Mouse (Mus musculus) limb, embryonic 11.5 days (tissue): Measurements from ENCODE around the gene Tsc1. TPM values are rescaled to one million over a fixed set of nuclear protein-coding genes. Genes with fewer than 3 reads are reported as not detected.

Experiments used
- ATAC-seq: fragments of 200-750 bp; cut with Nextera tagmentation; 2 replicates; pipeline ENCODE4 v1.8.0; 2017; ENCODE audit warnings: low read depth; ENCODE audit not compliant: insufficient number of reproducible peaks, low FRiP score, low TSS enrichment
- DNase-seq: peaks from one replicate; pipeline ENCODE4 v3.0.0-alpha.2; 2015; ENCODE audit warnings: low spot score
- H3K27ac ChIP-seq: fragments of 300-500 bp; sonication (generic); replicated peaks from 2 replicates; pipeline ENCODE4 v1.5.1; 2014; ENCODE audit warnings: low read depth, mild to moderate bottlenecking, low read length
- H3K27me3 ChIP-seq: fragments of 300-500 bp; sonication (generic); 2 replicates; pipeline ENCODE4 v1.6.1; 2014; ENCODE audit warnings: mild to moderate bottlenecking, low read length, mixed read lengths; ENCODE audit not compliant: control insufficient read depth, insufficient read depth
- H3K36me3 ChIP-seq: fragments of 300-500 bp; sonication (generic); 2 replicates; pipeline ENCODE4 v1.6.1; 2014; ENCODE audit warnings: mild to moderate bottlenecking, low read length, moderate library complexity, mixed read lengths; ENCODE audit not compliant: control insufficient read depth, insufficient read depth
- H3K4me1 ChIP-seq: fragments of 300-500 bp; sonication (generic); 2 replicates; pipeline ENCODE4 v1.6.1; 2014; ENCODE audit warnings: low read length, mixed read lengths; ENCODE audit not compliant: control insufficient read depth, insufficient read depth
- H3K4me2 ChIP-seq: fragments of 300-500 bp; sonication (generic); 2 replicates; pipeline ENCODE4 v1.6.1; 2014; ENCODE audit warnings: low read depth, mild to moderate bottlenecking, moderate library complexity; ENCODE audit not compliant: severe bottlenecking
- H3K4me3 ChIP-seq: fragments of 300-500 bp; sonication (generic); 2 replicates; pipeline ENCODE4 v1.5.1; 2014; ENCODE audit warnings: low read depth, low read length
- H3K9ac ChIP-seq: fragments of 300-500 bp; sonication (generic); 2 replicates; pipeline ENCODE4 v1.6.1; 2014; ENCODE audit warnings: mild to moderate bottlenecking, low read length
- H3K9me3 ChIP-seq: fragments of 300-500 bp; sonication (generic); 2 replicates; pipeline ENCODE4 v1.6.1; 2016; ENCODE audit warnings: low read length; ENCODE audit not compliant: control insufficient read depth
- WGBS: fragments of 180-500 bp; shearing (Covaris S2); extraction: QIAGEN DNeasy Blood & Tissue Kit; methylation state at CpG from one replicate; pipeline ENCODE4 v1.1.7; 2014; 5-methylcytosine and 5-hydroxymethylcytosine counted together
- polyA plus RNA-seq: library from polyadenylated mRNA; unstranded; fragments of >200 nt; fragmentation: Nextera tagmentation; extraction: Ambion mirVana; gene quantifications from 2 replicates; pipeline ENCODE4 v1.2.1, GENCODE M21; 2014

Tsc1 gene
- polyA plus RNA-seq, 1 experiment from 2014 or later = 23.2 TPM

GRCm38 (mm10) chr2:28632626-28633025, 8.4 kb upstream of the Tsc1 start:
- 72% methylated on average over 1 of the region's 1 CpGs for WGBS
- Histone ChIP-seq H3K9me3 (no peaks in the 10 kb centered on the region), H3K9ac (no peak overlapping the region), H3K4me3 (no peak overlapping the region), H3K4me1 (peaks cover 10% of the 10 kb centered on the region; the same call in 1 of the 2 replicates), H3K27ac (no peak overlapping the region), H3K4me2 (no peak overlapping the region), H3K27me3 (no peaks in the 10 kb centered on the region), H3K36me3 (no peaks in the 10 kb centered on the region)
- no peak for DNase-seq
- ATAC-seq = no peak

DNA sequence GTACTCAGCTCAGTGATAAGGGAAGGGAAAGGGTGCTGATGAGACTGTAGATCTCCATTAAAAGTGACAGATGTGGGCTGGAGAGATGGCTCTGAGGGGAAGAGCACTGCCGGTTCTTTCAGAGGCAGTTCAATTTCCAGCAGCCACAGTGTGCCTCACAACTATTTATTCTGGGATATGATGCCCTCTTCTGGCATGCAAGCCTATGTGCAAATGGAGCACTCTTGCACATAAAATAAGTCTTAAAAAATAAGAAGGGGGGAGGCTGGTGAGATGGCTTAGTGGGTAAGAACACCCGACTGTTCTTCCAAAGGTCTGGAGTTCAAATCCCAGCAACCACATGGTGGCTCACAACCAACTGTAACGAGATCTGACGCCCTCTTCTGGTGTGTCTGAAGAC, 7.9 kb upstream of the Tsc1 start:
- Histone ChIP-seq H3K27ac (no peak overlapping the region), H3K4me1 (peaks cover 10% of the 10 kb centered on the region; the same call in 1 of the 2 replicates), H3K4me3 (no peak overlapping the region), H3K9ac (no peak overlapping the region), H3K27me3 (no peaks in the 10 kb centered on the region), H3K9me3 (no peaks in the 10 kb centered on the region), H3K36me3 (no peaks in the 10 kb centered on the region), H3K4me2 (no peak overlapping the region)
- no peak for DNase-seq
- WGBS = 39% methylated on average over 4 of the region's 4 CpGs
- ATAC-seq = no peak

- no peak overlapping the region for H3K27ac ChIP-seq
- 91% methylated on average over 1 of the region's 1 CpGs for WGBS
- no peak for DNase-seq
- H3K9me3 ChIP-seq = no peaks in the 10 kb centered on the region
- H3K36me3 ChIP-seq = no peaks in the 10 kb centered on the region
- no peak overlapping the region for H3K9ac ChIP-seq
- no peak overlapping the region for H3K4me2 ChIP-seq
- no peak for ATAC-seq
- H3K4me3 ChIP-seq = no peak overlapping the region
- H3K4me1 ChIP-seq = peaks cover 2% of the 10 kb centered on the region; the same call in 1 of the 2 replicates
- no peaks in the 10 kb centered on the region for H3K27me3 ChIP-seq
These were observed 5.8 kb upstream of the Tsc1 start for GRCm38 (mm10) chr2:28635199-28635598.

DNA sequence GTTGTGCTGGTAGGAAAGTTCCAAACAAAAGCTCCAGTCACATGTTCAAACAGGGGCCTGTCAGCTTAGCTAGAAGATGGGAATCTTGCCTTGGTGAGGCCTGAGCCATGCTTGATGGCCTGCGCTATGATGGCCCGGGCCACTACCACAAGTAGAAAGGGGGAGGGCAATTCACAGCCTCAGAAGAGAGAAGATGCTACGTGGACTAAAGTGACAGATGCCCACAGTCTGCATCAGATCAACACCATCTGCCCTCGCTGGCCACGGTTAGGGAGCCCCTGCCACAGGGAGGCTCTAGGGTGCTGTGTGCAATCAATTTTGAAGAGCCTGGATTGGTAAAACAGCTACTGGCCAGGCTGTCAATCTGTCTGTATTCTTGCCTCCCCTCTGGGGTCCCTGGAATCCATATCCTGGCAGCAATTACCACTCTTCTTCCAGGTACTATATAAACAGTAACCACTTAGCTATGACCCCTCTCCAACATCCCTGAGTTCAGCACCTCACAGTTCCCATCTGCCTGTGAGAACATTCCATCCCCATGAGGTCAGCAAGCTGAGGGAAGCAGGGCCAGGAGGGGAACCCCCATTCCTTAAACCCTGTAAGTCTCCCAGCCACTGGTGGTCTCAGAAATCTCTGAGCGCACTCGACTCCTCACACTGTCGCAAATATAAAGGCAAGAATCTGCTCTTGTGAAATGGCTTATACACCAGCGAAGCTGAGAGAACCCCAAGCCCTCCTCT, 3.8 kb upstream of the Tsc1 start:
- Histone ChIP-seq H3K36me3 (no peaks in the 10 kb centered on the region), H3K4me3 (no peak overlapping the region), H3K27ac (no peak overlapping the region), H3K9me3 (no peaks in the 10 kb centered on the region), H3K4me1 (peaks cover 7% of the 10 kb centered on the region), H3K27me3 (no peaks in the 10 kb centered on the region), H3K9ac (no peak overlapping the region), H3K4me2 (no peak overlapping the region)
- 79% methylated on average over 9 of the region's 9 CpGs for WGBS
- no peak for DNase-seq
- no peak for ATAC-seq

GRCm38 (mm10) chr2:28638352-28638751, 2.7 kb upstream of the Tsc1 start:
- WGBS = 17% methylated on average over 9 of the region's 9 CpGs
- no peak for ATAC-seq
- no peak overlapping the region for H3K9ac ChIP-seq
- H3K9me3 ChIP-seq = no peaks in the 10 kb centered on the region
- H3K4me2 ChIP-seq = peak overlapping the region; percentile 27; the same call in 1 of the 2 replicates
- DNase-seq = no peak
- no peaks in the 10 kb centered on the region for H3K27me3 ChIP-seq
- no peak overlapping the region for H3K4me3 ChIP-seq
- H3K4me1 ChIP-seq = peaks cover 7% of the 10 kb centered on the region
- H3K36me3 ChIP-seq = no peaks in the 10 kb centered on the region
- no peak overlapping the region for H3K27ac ChIP-seq

DNA sequence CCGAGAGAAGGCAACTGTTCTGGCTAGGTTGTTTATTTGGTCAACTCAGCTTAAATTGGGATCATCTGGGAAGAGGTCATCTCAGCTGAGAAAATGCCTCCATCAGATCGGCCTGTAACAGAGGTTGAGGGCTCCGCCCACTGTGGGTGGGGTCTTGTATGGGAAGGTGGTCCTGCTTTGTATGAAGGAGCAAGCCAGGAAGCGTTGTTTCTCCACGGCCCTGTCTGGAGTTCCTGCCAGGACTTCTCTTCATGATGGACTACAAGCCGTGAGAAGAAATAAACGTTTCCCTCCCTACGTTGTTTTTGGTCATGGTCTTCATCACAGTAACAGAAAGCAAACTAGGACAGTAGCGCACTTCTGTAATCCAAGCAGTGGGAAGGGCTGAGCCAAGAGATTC, 2.1 kb upstream of the Tsc1 start:
- H3K27me3 ChIP-seq = no peaks in the 10 kb centered on the region
- no peak for ATAC-seq
- no peak overlapping the region for H3K27ac ChIP-seq
- H3K4me3 ChIP-seq = no peak overlapping the region
- no peak overlapping the region for H3K9ac ChIP-seq
- peak overlapping the region; percentile 27; the same call in 1 of the 2 replicates for H3K4me2 ChIP-seq
- WGBS = 7% methylated on average over 9 of the region's 9 CpGs
- H3K36me3 ChIP-seq = no peaks in the 10 kb centered on the region
- DNase-seq = peak; percentile 75
- H3K4me1 ChIP-seq = peaks cover 7% of the 10 kb centered on the region
- no peaks in the 10 kb centered on the region for H3K9me3 ChIP-seq

DNA sequence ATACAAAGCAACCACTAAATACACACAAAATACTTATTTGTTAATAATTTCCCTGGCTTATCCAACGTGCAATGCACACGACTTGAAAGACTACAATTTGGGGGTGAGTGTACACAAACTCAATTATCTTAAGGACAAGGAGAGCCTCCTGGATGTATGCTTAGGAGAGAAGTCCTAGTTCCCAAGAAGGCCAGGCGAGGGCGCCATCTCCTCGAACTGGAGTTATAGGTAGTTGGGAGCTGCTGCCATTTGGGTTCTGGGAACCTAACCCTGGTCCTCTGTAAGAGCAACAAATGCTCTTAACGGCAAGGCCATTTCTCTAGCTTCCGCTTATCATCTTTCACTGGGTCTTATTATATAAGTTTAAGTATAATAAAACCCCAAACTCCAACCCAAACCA, 1.2 kb upstream of the Tsc1 start:
- no peaks in the 10 kb centered on the region for H3K27me3 ChIP-seq
- ATAC-seq = no peak
- H3K9me3 ChIP-seq = no peaks in the 10 kb centered on the region
- no peak overlapping the region for H3K27ac ChIP-seq
- H3K4me2 ChIP-seq = no peak overlapping the region
- H3K9ac ChIP-seq = no peak overlapping the region
- WGBS = 58% methylated on average over 7 of the region's 7 CpGs
- peaks cover 7% of the 10 kb centered on the region for H3K4me1 ChIP-seq
- H3K36me3 ChIP-seq = no peaks in the 10 kb centered on the region
- peak; percentile 34 for DNase-seq
- no peak overlapping the region for H3K4me3 ChIP-seq

DNA sequence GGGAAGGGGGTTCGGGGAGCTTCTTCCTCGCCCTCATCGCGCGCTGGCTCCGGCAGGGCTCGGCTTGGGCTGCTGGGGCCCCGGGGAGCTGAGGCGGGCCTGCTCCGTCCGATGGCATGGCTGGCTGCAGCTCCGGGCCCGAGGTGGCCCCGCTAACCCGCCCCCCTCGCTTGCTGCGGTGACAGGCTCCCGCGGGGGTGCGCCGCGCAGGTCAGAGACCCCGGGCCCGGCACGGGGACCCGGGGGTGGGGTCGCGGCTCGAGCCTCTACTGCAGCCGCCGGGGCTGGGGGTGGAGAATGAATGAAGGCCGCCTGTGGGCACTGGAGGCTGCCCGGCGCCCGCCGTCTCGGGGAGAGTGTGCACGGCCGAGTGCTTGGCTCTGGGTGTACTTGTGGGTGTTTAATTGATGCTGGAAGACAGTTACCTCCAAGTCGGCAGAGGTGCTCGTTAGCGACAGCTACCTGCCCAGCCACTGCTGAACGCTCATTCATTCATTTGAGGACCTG, 460 bp downstream of the Tsc1 start:
- H3K4me3 ChIP-seq = peak overlapping the region; percentile 100
- under 1% methylated on average over 42 of the region's 43 CpGs for WGBS
- ATAC-seq = peak; percentile 63; the same call in 1 of the 2 replicates
- peak overlapping the region; percentile 57 for H3K4me2 ChIP-seq
- H3K4me1 ChIP-seq = peaks cover 7% of the 10 kb centered on the region
- H3K27ac ChIP-seq = peak overlapping the region; percentile 85
- H3K9ac ChIP-seq = peak overlapping the region; percentile 88
- H3K36me3 ChIP-seq = no peaks in the 10 kb centered on the region
- peak; percentile 59 for DNase-seq
- H3K9me3 ChIP-seq = no peaks in the 10 kb centered on the region
- H3K27me3 ChIP-seq = no peaks in the 10 kb centered on the region
